Mouse (Mus musculus) ES-CJ7 (cell line): ENCODE measurements around the gene Bcar1.

Experiments
- DNase-seq: peaks from one replicate; pipeline ENCODE4 v3.0.0; 2011; ENCODE audit warnings: low read depth, low spot score

Gene Bcar1

DNA sequence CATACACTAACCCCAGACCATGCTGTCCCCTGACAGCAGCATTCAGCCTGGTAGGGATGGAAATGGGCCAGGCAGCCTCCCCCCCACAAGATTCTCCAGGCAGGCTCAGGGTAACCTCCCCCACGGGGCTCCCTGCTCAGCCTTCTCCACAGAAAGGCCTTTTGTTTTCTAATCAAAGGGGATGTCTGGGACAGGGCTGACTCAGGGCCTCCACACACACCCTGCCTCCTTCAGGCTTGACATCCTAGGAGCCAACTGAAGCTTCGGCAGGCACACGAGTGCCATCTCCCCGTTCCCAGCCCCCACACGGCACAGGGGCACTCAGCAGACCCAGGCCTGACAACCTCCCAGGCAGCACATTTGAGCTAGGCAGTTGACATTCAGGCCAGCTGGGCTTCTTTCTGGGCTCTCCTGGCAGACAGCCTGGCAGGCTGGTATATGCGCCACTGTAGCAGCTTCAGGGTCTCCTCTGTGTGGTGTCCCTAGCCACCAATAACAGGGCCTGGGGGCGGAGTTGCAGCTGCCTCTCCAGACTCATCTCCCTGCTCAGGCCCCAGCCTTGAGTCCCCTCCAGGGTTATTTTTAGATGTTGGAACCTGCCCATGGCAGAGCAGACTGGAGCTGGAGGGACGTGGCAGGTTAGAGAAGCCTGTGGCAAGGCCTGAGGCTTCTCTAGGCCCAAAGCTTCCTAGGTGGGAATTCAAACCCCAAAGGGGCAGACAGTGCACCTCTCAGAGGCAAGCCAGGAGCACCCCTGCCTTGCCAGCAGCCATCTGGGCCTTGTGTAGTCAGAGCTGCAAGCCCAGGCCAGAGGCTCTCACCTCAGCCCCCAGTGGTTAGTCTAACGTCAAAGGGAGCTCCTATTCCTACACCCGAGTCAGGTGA lies 26.8 kb downstream of the Bcar1 start:
- DNase-seq: no peak

- DNase-seq: peak; percentile 58
Measured at GRCm38 (mm10) chr8:111715514-111715913, 28.1 kb downstream of the Bcar1 start.

- DNase-seq: no peak
Measured at GRCm38 (mm10) chr8:111714295-111714694, 29.3 kb downstream of the Bcar1 start.

DNA sequence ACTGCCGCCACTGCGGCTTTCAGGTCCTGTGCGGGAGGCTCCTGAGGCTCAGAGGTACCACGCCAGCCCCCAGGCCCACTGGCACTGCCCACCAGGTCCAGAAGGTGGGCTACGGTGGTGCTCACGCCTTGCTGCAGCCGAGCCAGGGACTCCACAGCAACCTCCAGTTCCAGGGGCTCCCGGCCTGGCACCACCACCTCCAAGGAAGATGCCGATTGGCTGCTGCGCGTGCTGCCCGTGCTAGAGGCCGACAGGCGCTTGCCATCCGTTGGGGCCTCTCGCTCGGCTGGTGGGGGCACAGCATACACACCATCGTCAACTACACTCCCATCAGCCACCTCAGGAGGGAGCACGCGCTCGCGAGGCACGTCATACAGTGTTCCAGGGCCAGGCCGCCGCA lies 29.8 kb downstream of the Bcar1 start:
- DNase-seq: no peak

- no peak for DNase-seq
Measured at GRCm38 (mm10) chr8:111713291-111713690, 30.3 kb downstream of the Bcar1 start.

DNA sequence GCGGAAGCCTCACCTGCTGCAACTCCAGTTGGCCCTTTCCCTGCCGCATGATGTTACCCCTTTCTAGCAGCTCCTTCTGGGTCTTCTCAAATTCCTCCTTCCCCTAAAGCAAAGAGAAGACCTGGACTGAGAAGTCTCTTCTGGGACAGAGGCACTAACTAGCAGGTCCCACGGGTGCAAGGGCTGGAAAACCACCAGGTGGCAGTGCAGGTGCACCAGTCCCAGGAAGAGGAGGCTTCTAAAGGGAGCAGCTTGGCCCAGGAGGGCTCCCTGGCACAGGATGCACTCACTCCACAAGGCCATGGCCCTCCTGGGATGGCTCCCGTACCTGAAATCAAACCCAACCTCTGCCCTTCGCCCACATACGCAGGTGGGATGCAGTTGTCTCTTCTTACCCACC lies 31.0 kb downstream of the Bcar1 start:
- peak; percentile 77 for DNase-seq

DNA sequence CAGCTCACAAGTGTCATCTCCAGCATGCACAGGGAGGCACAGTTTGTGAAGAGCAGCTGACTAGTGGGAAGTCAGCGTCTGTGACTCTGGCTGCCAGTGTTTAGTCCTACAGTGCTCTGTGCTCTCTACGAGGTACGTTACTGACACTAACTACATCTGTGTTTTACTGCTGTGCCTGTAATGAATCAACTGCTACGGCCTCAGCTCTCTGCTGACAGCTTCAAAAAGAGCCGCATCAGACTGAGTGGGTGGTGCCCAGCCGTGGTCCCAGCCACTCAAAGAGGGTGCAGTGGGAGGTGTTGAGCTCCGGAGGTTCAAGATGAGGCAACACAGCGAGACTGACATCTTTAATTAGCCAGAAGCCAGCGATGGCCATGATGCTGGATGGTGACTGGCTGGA lies 31.5 kb downstream of the Bcar1 start:
- DNase-seq: no peak

DNA sequence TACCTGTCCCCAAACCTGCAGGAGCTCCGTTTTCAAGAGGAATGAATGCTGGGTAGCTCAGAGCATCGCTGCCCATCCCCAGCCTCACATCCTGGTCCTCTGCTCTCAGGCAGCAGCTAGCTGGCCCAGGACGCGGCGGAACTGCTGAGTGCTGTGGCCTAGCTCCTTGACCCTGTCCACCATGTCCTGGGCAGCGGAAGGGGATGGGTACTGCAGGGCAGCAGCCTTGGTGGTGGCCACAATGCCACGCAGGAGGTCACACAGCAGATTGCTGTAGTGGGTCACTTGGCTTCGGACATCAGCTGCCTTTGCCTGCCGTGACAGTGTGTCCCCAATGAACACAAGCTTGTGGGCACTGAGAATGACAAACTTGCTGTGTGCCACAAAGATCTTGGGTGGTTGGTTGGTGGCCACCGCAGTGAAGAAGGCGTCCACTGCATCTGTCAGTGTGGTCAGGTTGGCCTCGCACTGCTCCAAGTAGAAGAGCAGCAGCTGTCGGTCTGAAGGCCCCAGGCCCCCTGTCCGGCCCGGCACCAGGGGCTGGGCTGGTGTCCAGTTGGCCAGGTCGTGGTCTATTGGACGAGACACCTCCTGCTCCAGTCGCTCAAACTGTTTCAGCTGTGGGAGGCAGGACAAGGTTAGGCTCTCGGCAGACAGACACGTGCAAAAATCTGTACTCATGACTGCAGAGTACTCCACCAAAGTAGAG lies 32.7 kb downstream of the Bcar1 start:
- no peak for DNase-seq

- no peak for DNase-seq
Measured at GRCm38 (mm10) chr8:111709223-111709622, 34.4 kb downstream of the Bcar1 start.

DNA sequence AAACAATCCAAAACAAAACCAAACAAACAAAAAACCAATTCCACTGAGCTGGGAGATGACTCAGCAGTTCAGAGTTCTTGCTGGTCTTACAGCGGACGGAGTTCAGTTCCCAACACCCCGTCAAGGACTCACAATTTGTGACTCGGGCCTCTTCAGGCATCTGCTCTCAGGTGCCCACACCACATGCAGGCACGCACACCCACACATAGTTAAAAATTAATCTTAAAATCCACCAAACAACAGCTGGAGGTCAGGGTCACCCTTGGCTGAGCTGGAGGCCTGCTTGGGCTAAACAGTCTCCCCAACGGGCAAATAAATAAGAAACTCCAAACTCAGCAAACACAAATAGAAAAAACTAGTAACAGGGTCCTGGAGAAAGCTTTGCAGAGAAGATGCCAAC lies 35.3 kb downstream of the Bcar1 start:
- no peak for DNase-seq

DNA sequence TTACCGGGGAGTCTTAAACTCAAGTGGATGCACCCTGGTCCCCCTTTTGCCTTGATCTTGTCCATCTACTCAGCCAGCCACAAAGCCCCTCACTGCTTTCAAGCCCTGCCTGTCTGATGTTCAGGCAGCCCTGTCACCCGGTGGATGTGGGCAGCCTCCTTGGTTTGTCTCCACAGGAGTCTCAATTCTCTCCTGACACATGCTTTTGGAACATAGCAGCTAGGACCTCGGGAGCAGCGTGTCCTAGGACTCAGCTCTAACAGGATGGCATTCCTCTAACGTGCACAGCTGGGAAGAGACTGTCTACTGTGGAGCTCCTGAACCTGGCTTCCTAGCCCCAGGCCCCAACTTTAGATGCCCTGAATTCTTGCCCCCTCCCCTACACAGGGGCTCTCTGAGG lies 37.9 kb downstream of the Bcar1 start:
- no peak for DNase-seq

- no peak for DNase-seq
Measured at GRCm38 (mm10) chr8:111705222-111705621, 38.4 kb downstream of the Bcar1 start.

GRCm38 (mm10) chr8:111704585-111704984 lies 39.0 kb downstream of the Bcar1 start:
- no peak for DNase-seq

DNA sequence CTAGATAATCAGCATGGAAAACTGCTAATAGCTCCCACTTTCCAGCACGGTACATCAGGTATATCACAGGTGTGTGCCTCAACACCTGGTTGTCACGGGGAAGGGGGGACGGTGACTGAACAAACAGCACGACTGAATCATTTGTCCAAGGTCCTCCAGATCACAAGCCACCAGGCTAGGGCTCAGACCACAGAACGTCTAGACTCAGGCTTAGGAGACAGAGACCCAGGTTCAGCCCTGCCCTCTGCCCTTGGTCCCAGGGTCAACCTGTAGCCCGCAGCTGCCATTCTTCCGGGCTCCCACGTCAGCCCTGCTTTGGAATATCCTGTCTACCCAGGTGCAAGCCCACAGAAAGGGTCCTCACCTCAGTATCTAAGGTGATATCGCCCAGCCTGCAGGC lies 42.2 kb downstream of the Bcar1 start:
- no peak for DNase-seq

DNA sequence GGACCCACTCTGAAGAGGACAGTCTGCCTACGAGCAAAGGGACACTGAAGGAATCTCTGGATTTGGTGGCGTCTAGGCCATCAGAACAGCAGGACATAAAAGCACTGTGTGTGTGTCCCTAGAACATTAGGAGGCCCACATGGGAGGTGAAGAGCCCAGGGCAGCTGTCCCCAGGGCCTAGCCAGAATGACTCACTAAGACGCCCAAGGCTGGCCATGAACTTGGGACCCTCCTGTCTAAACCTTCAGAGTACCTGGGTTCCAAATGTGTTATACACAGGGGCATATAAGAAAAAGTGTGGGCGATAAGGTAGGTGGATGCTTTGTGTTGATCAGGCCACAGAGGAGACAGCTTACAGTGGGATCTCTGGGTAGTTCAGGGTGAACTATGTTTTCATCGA lies 42.9 kb downstream of the Bcar1 start:
- DNase-seq: no peak

DNA sequence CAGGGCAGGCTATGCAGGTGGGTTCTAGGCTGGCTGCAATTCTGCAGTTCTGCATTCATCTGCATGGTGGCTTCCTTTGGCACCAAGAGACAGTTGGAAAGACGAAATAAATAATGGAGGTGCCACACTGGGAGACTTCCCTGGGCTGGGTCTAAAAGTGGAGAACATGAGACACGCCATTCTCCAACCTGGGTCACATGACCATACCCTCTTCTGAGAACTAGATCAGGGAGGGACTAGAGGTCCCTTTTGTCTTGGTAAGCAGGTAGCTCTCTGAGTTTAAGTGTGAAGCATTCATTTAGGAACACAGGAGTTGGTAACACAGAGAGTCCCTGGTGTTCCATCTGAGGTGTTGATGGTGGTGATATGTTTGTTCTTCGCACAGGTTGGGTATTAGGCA lies 43.4 kb downstream of the Bcar1 start:
- no peak for DNase-seq

DNA sequence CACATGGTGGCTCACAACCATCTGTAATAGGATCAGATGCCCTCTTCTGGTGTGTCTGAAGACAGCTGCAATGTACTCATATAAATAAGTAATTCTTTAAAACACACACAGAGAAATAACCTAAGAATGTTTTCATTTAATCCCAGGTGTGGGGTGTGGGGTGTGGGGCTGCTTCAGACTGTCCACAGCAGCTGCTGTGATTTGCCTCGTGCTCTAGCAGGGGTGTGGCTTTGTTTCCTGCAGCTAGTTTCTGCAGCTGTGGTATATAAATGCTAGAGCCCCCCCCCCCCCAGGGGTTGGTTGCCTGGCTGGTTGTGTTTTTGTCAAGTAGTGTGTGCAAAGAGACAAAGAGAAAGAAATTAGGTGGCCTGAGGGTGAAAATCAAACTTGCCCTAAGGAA lies 44.6 kb downstream of the Bcar1 start:
- no peak for DNase-seq

- peak; percentile 59 for DNase-seq
Measured at GRCm38 (mm10) chr8:111697655-111698054, 46.0 kb downstream of the Bcar1 start.

DNA sequence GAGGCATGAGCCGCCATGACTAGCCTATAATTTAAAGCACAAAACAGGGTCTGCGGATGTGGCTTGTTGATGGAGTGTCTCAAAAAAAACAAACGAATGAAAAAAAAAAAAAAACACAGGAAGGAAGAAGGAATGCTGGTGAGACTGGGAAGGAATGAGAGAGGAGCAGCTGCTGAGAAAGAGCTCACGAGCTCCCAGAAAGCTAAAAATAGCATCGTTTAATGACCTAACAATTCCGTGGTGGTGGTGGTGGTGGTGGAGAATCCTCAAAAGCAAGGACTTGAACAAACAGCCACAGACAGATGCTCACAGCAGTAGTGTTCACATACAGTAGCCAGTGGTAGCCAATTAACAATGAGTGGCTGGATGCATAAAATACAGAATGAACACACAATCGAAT lies 48.2 kb downstream of the Bcar1 start:
- no peak for DNase-seq

- DNase-seq: no peak
Measured at GRCm38 (mm10) chr8:111693261-111693741, 50.3 kb downstream of the Bcar1 start.

- DNase-seq: no peak
Measured at GRCm38 (mm10) chr8:111690960-111691445, 52.6 kb downstream of the Bcar1 start, which contains the start of gene Ctrb1. Gene Ctrb1 (minus strand): TSS chr8:111691010.

GRCm38 (mm10) chr8:111686881-111687280 lies 56.7 kb downstream of the Bcar1 start:
- peak; percentile 32 for DNase-seq

GRCm38 (mm10) chr8:111682521-111682920 lies 61.1 kb downstream of the Bcar1 start:
- DNase-seq: peak; percentile 80
